Mouse (Mus musculus) G1E (cell line): Measurements from ENCODE around the gene Vmn1r37.

ENCODE experiments used
- CTCF ChIP-seq: IDR thresholded peaks from 2 replicates; pipeline ENCODE4 v1.5.1; 2012; ENCODE audit warnings: low read depth, low read length, inconsistent platforms, mixed read lengths
- GATA1 ChIP-seq: IDR thresholded peaks from 2 replicates; pipeline ENCODE4 v1.6.1; 2012; ENCODE audit warnings: borderline replicate concordance, low read length, inconsistent platforms, mixed read lengths
- GATA2 ChIP-seq: IDR thresholded peaks from 2 replicates; pipeline ENCODE4 v1.6.1; 2012; ENCODE audit warnings: low read depth, low read length, inconsistent platforms, borderline replicate concordance
- TAL1 ChIP-seq: conservative IDR thresholded peaks from 2 replicates; pipeline ENCODE4 v1.6.1; 2012; ENCODE audit warnings: low read depth, low read length, inconsistent platforms, mixed read lengths

- no peak for TF ChIP-seq CTCF
- TF ChIP-seq TAL1, result no peak
- TF ChIP-seq GATA1, result no peak
- no peak for TF ChIP-seq GATA2
Measured at GRCm38 (mm10) chr6:66713854-66714253, 15.3 kb upstream of the Vmn1r37 start.
